Mouse (Mus musculus) limb, embryonic 11.5 days (tissue): ENCODE measurements around the gene Csta1. TPM values are rescaled to one million over a fixed set of nuclear protein-coding genes. Genes with fewer than 3 reads are reported as not detected.

ENCODE experiments used
- ATAC-seq: fragments of 200-750 bp; cut with Nextera tagmentation; 2 replicates; pipeline ENCODE4 v1.8.0; 2017; ENCODE audit warnings: low read depth; ENCODE audit not compliant: insufficient number of reproducible peaks, low FRiP score, low TSS enrichment
- DNase-seq: peaks from one replicate; pipeline ENCODE4 v3.0.0-alpha.2; 2015; ENCODE audit warnings: low spot score
- H3K27ac ChIP-seq: fragments of 300-500 bp; sonication (generic); replicated peaks from 2 replicates; pipeline ENCODE4 v1.5.1; 2014; ENCODE audit warnings: low read depth, mild to moderate bottlenecking, low read length
- H3K27me3 ChIP-seq: fragments of 300-500 bp; sonication (generic); 2 replicates; pipeline ENCODE4 v1.6.1; 2014; ENCODE audit warnings: mild to moderate bottlenecking, low read length, mixed read lengths; ENCODE audit not compliant: control insufficient read depth, insufficient read depth
- H3K36me3 ChIP-seq: fragments of 300-500 bp; sonication (generic); 2 replicates; pipeline ENCODE4 v1.6.1; 2014; ENCODE audit warnings: mild to moderate bottlenecking, low read length, moderate library complexity, mixed read lengths; ENCODE audit not compliant: control insufficient read depth, insufficient read depth
- H3K4me1 ChIP-seq: fragments of 300-500 bp; sonication (generic); 2 replicates; pipeline ENCODE4 v1.6.1; 2014; ENCODE audit warnings: low read length, mixed read lengths; ENCODE audit not compliant: control insufficient read depth, insufficient read depth
- H3K4me2 ChIP-seq: fragments of 300-500 bp; sonication (generic); 2 replicates; pipeline ENCODE4 v1.6.1; 2014; ENCODE audit warnings: low read depth, mild to moderate bottlenecking, moderate library complexity; ENCODE audit not compliant: severe bottlenecking
- H3K4me3 ChIP-seq: fragments of 300-500 bp; sonication (generic); 2 replicates; pipeline ENCODE4 v1.5.1; 2014; ENCODE audit warnings: low read depth, low read length
- H3K9ac ChIP-seq: fragments of 300-500 bp; sonication (generic); 2 replicates; pipeline ENCODE4 v1.6.1; 2014; ENCODE audit warnings: mild to moderate bottlenecking, low read length
- H3K9me3 ChIP-seq: fragments of 300-500 bp; sonication (generic); 2 replicates; pipeline ENCODE4 v1.6.1; 2016; ENCODE audit warnings: low read length; ENCODE audit not compliant: control insufficient read depth
- WGBS: fragments of 180-500 bp; shearing (Covaris S2); extraction: QIAGEN DNeasy Blood & Tissue Kit; methylation state at CpG from one replicate; pipeline ENCODE4 v1.1.7; 2014; 5-methylcytosine and 5-hydroxymethylcytosine counted together
- polyA plus RNA-seq: library from polyadenylated mRNA; unstranded; fragments of >200 nt; fragmentation: Nextera tagmentation; extraction: Ambion mirVana; gene quantifications from 2 replicates; pipeline ENCODE4 v1.2.1, GENCODE M21; 2014

Csta1 gene
- polyA plus RNA-seq, 1 experiment from 2014 or later, result 0.07 TPM

GRCm38 (mm10) chr16:36079916-36080315, 51.1 kb downstream of the Csta1 start:
- ATAC-seq, result no peak
- H3K4me2 ChIP-seq, result no peak overlapping the region

DNA sequence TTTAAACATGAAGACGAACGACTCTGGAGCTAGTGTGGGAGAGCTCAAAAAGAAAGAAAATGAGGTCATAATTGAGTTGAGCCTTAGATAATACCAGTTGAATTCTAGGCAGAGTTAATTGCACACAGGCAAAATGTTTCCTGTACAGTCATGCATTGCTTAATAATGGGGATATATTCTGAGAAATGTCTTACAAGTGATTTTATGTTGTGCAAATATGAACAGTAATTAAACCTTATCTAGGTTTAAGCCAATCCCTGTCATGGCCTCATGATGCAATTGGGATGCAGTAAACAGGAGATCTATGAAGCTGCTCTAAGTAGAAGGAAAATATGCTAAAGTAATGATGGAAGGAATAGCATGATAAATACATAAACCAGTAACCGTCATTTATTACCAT, 56.3 kb downstream of the Csta1 start:
- no peak overlapping the region for H3K27ac ChIP-seq
- H3K4me3 ChIP-seq, result no peak overlapping the region
- H3K9me3 ChIP-seq, result no peaks in the 10 kb centered on the region
- no peaks in the 10 kb centered on the region for H3K36me3 ChIP-seq
- H3K9ac ChIP-seq, result no peak overlapping the region
- DNase-seq (no peak), ATAC-seq (no peak)
- WGBS, result 94% methylated on average over 3 of the region's 3 CpGs
- no peaks in the 10 kb centered on the region for H3K4me1 ChIP-seq
- no peak overlapping the region for H3K4me2 ChIP-seq
- no peaks in the 10 kb centered on the region for H3K27me3 ChIP-seq

More at GRCm38 (mm10) chr16:36079916-36080315, 51.1 kb downstream of the Csta1 start:
- no peaks in the 10 kb centered on the region for H3K9me3 ChIP-seq
- H3K36me3 ChIP-seq, result peaks cover 2% of the 10 kb centered on the region; the same call in 1 of the 2 replicates
- H3K27ac ChIP-seq, result no peak overlapping the region
- no peak for DNase-seq
- no peaks in the 10 kb centered on the region for H3K4me1 ChIP-seq
- no peak overlapping the region for H3K9ac ChIP-seq
- H3K27me3 ChIP-seq, result no peaks in the 10 kb centered on the region
- no peak overlapping the region for H3K4me3 ChIP-seq
- 95% methylated on average over 3 of the region's 3 CpGs for WGBS

GRCm38 (mm10) chr16:36072410-36073011, 58.5 kb downstream of the Csta1 start:
- H3K9ac ChIP-seq, result peak overlapping the region; percentile 70
- no peaks in the 10 kb centered on the region for H3K36me3 ChIP-seq
- peak overlapping the region; percentile 59 for H3K4me2 ChIP-seq
- no peak for DNase-seq
- no peaks in the 10 kb centered on the region for H3K27me3 ChIP-seq
- H3K9me3 ChIP-seq, result no peaks in the 10 kb centered on the region
- ATAC-seq, result no peak
- peak overlapping the region; percentile 86; the same call in 1 of the 2 replicates for H3K27ac ChIP-seq
- WGBS, result 27% methylated on average over 8 of the region's 8 CpGs
- peak overlapping the region; percentile 65 for H3K4me3 ChIP-seq
- H3K4me1 ChIP-seq, result 0 out of 2 replicates have a peak, but pooled peaks cover 2% of the 10 kb centered on the region

- no peaks in the 10 kb centered on the region for H3K9me3 ChIP-seq
- ATAC-seq, result peak; percentile 96
- peak within 1 kb of the TSS; percentile 86 for H3K27ac ChIP-seq
- DNase-seq, result peak; percentile 94
- peak within 1 kb of the TSS; percentile 70 for H3K9ac ChIP-seq
- no peaks in the 10 kb centered on the region for H3K36me3 ChIP-seq
- peak within 1 kb of the TSS; percentile 59 for H3K4me2 ChIP-seq
- peak within 1 kb of the TSS; percentile 65 for H3K4me3 ChIP-seq
- 0 out of 2 replicates have a peak, but pooled peaks cover 2% of the 10 kb centered on the region for H3K4me1 ChIP-seq
- WGBS, result under 1% methylated on average over 74 of the region's 81 CpGs
- H3K27me3 ChIP-seq, result no peaks in the 10 kb centered on the region
Observed at GRCm38 (mm10) chr16:36071450-36072379, 59.3 kb downstream of the Csta1 start, which contains the start of the genes Fam162a and Ccdc58. Fam162a (minus strand) TSS chr16:36071594. Ccdc58 (plus strand) TSS chr16:36071685.

GRCm38 (mm10) chr16:36071071-36071449, 60.0 kb downstream of the Csta1 start:
- no peaks in the 10 kb centered on the region for H3K9me3 ChIP-seq
- H3K4me3 ChIP-seq, result peak overlapping the region; percentile 65
- H3K4me2 ChIP-seq, result peak overlapping the region; percentile 59
- WGBS, result under 1% methylated on average over 16 of the region's 16 CpGs
- peak; percentile 52; the same call in 1 of the 2 replicates for ATAC-seq
- H3K27ac ChIP-seq, result peak overlapping the region; percentile 86
- no peaks in the 10 kb centered on the region for H3K27me3 ChIP-seq
- no peaks in the 10 kb centered on the region for H3K36me3 ChIP-seq
- H3K4me1 ChIP-seq, result 0 out of 2 replicates have a peak, but pooled peaks cover 2% of the 10 kb centered on the region
- H3K9ac ChIP-seq, result peak overlapping the region; percentile 70
- DNase-seq, result no peak

Other genes with a start within 250 kb of the Csta1 start
- gene Parp9, start 192.8 kb downstream of the Csta1 start, polyA plus RNA-seq, result 3.7 and 4.2 TPM in 2 replicates
- 3.1 and 4.1 TPM in 2 replicates for gene Dtx3l, start 192.1 kb downstream of the Csta1 start, polyA plus RNA-seq
- gene Kpna1, start 152.5 kb downstream of the Csta1 start, polyA plus RNA-seq, result 57.0 and 60.0 TPM in 2 replicates
- 9.2 and 9.8 TPM in 2 replicates for gene Wdr5b, start 90.1 kb downstream of the Csta1 start, polyA plus RNA-seq
- 339 and 359 TPM in 2 replicates for gene Fam162a, start 59.6 kb downstream of the Csta1 start, polyA plus RNA-seq
- gene Ccdc58, start 59.6 kb downstream of the Csta1 start, polyA plus RNA-seq, result 108 and 115 TPM in 2 replicates
- gene Stfa2l1, start 25.6 kb upstream of the Csta1 start, polyA plus RNA-seq, result not detected in 2 replicates
- not detected in 2 replicates for gene Gm5483, start 53.0 kb upstream of the Csta1 start, polyA plus RNA-seq
- gene Gm5416, start 79.2 kb upstream of the Csta1 start, polyA plus RNA-seq, result not detected in 2 replicates
- not detected in 2 replicates for gene 2010005H15Rik, start 90.2 kb upstream of the Csta1 start, polyA plus RNA-seq
- 1.9 TPM in 1 of 2 replicates, not detected in the other for gene Stfa1, start 145.7 kb upstream of the Csta1 start, polyA plus RNA-seq
- not detected in 2 replicates for gene BC117090, start 203.1 kb upstream of the Csta1 start, polyA plus RNA-seq
- 1.2 and 1.3 TPM in 2 replicates for gene BC100530, start 236.5 kb upstream of the Csta1 start, polyA plus RNA-seq